Mouse (Mus musculus): Measurements from ENCODE around the gene Ube2o. TPM values are rescaled to one million over a fixed set of nuclear protein-coding genes. Genes with fewer than 3 reads are reported as not detected.
A peak's percentile ranks its signal among the peaks of the same experiment; 100 is the strongest.

The Ube2o gene
- 22.4 and 27.3 TPM in 2 replicates for polyA plus RNA-seq (2015; fragmentation: Nextera tagmentation; extraction: Ambion mirVana)

DNA sequence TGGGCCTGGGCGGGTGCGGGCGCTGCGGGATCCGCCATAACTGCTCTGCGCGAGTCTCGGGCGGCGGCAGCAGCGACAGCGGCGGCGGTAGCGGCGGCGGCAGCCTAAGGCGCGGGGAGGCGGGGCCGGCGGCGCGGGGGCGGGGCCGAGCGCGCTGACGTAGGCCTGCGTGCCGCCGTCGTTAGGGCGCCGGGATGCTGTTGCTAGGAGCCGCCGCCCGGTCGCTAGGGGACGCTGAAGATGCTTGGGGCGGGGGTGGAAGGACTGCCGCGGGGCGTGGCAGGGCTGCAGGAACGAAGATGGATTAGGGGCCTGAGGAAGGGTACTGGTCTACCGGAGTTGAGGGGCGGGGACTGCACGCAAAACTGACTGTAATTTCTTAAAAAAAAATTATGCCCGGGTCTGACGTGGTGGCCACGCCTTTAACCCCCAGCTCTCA is at the start of gene Ube2o:
Gene Ube2o (minus strand): TSS at position 72 of the 439 bp plus-strand sequence.
- no peaks in the 10 kb centered on the region for H3K27me3 ChIP-seq
- H3K9ac ChIP-seq (replicated peaks) = peak within 1 kb of the TSS; percentile 90
- no peaks in the 10 kb centered on the region for H3K9me3 ChIP-seq
- peak within 1 kb of the TSS; percentile 59 for H3K4me2 ChIP-seq (replicated peaks)
- H3K27ac ChIP-seq (replicated peaks) = peak within 1 kb of the TSS; percentile 92
- peaks cover 32% of the 10 kb centered on the region for H3K4me1 ChIP-seq
- no peaks in the 10 kb centered on the region for H3K36me3 ChIP-seq
- H3K4me3 ChIP-seq = peak within 1 kb of the TSS; percentile 96
- 2% methylated on average over 37 of the region's 51 CpGs for WGBS
- ATAC-seq (replicated peaks) = peak; percentile 90

DNA sequence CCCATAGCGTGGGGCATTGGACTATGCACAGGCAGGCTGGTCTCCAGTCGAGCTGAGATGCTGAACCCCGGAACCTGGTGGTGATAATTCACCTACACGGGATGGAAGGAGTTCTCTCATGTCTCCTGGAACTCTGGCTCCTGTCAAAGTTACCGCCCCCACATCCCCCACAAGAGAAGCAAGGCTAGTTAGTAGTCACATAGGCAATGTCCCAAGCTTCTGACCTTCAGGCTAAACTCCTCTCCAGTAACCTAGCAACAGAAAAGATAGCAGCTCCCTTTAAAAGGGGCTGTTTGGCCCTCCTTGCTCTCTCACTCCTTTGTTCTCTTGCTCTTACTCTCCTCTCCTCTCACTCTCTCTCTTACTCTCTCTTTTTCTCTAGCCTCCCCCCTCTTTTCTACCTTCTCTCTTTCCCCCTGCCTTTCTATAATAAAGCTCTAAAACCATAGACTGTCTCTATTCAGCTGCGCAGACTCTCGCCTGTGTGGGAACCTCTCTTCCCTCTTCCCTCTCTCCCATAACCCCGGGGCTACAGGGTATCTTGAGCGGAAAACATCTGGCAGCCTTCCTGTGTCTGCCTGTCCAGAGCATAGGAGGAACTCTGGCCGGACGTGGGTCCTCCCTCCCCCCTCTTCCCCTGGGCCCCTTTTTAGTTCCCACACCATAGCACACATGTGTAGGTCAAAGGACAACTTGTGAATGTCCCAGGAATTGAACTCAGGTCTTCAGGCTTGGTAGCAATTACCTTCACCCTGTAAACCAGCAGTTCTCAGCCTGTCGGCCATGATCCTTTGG is 49.1 kb upstream of the Ube2o start:
- no peak for ATAC-seq (replicated peaks)
- Histone ChIP-seq H3K9me3 (no peaks in the 10 kb centered on the region), H3K9ac (replicated peaks) (no peak overlapping the region), H3K4me2 (replicated peaks) (no peak overlapping the region), H3K4me1 (peaks cover 7% of the 10 kb centered on the region), H3K27ac (replicated peaks) (no peak overlapping the region), H3K27me3 (no peaks in the 10 kb centered on the region), H3K36me3 (no peaks in the 10 kb centered on the region), H3K4me3 (no peak overlapping the region)
- WGBS = 67% methylated on average over 12 of the region's 12 CpGs

DNA sequence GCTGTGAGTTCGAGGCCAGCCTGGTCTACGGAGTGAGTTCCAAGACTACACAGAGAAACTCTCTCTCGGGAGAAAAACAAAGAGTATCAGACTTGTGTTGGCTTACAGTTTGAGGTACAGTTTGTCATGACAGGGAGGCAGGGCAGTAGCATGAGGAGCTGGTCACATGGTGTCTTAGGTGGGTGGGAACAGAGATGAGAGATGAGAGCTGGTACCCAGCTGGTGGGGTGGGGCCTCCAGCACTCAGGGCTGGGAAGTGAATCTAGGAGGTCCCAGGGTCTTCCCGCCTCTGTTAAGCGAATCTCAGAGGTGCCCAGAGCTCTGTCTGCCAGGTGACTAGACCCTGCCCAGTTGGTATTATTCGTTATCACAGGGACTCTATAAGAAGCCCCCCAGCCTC is 48.2 kb upstream of the Ube2o start:
- no peak overlapping the region for H3K9ac ChIP-seq (replicated peaks)
- no peak overlapping the region for H3K4me2 ChIP-seq (replicated peaks)
- no peaks in the 10 kb centered on the region for H3K9me3 ChIP-seq
- 89% methylated on average over 6 of the region's 6 CpGs for WGBS
- H3K27me3 ChIP-seq = peaks cover 7% of the 10 kb centered on the region; the same call in 1 of the 2 replicates
- no peak overlapping the region for H3K27ac ChIP-seq (replicated peaks)
- peaks cover 9% of the 10 kb centered on the region for H3K4me1 ChIP-seq
- no peak overlapping the region for H3K4me3 ChIP-seq
- no peak for ATAC-seq (replicated peaks)
- H3K36me3 ChIP-seq = no peaks in the 10 kb centered on the region

DNA sequence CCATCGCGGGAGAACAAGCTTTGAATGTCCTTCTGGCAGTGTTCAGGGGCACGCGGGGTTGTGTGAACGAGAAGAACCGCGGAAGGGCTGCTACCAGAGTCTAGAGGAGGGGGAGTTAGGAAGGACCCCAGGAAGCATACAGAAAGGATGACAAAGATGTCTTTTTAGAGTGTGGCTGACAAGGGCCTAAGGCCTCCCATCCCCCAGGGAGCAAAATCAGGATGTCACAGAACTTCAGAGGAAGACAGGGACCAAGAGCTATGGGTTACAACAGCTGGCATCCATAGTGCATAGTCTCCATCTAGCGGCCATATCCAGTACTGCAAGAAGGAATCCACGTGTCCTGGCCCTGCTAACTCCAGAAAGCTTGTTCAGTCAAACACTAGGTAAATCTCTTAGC is 47.5 kb upstream of the Ube2o start:
- no peak overlapping the region for H3K9ac ChIP-seq (replicated peaks)
- H3K27me3 ChIP-seq = peaks cover 13% of the 10 kb centered on the region
- no peaks in the 10 kb centered on the region for H3K36me3 ChIP-seq
- H3K4me2 ChIP-seq (replicated peaks) = no peak overlapping the region
- no peak overlapping the region for H3K4me3 ChIP-seq
- peaks cover 17% of the 10 kb centered on the region for H3K4me1 ChIP-seq
- no peak overlapping the region for H3K27ac ChIP-seq (replicated peaks)
- 54% methylated on average over 9 of the region's 9 CpGs for WGBS
- no peaks in the 10 kb centered on the region for H3K9me3 ChIP-seq
- peak; percentile 64 for ATAC-seq (replicated peaks)

DNA sequence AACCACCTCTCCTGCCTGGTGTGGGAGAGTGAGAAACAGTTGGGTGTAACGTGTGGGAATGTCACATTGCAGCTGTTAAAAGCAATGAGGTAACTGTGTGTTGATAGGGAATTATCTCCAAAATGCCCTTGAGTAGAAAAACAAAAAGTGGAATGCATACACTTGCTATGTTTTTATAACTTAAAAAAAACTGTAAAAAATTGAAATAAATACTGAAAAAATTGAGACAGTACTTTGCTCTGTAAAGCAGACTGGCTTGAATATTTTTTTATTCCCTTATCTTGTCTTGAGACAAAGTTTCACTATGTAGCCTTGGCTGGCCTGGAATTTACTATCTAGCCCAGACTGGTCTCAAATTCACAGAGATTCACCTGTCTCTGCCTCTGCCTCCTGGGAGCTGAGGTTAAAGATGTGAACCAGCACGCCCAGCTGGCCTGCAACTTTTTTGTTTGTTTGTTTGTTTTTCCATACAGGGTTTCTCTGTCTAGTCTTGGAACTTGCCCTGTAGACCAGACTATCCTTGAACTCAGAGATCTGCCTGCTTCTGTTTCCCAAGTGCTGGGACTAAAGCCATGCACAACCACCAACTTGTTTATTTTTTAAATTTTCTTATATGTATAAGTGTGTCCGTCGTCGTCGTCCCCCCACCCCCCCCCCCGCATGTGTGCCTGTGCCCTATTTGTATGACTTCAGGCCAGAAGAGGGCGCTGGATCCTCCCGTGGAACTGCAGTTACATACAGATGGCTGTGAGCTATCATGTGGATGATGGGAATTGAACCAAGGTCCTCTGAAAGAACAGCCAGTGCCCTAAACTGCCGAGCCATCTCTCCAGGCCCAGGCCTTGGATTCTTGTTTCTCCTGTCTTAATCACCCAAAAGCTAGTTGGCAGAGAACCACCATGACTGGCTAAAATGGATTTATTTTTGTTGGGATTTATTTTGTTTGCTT is 46.1 kb upstream of the Ube2o start:
- H3K9me3 ChIP-seq = no peaks in the 10 kb centered on the region
- no peak for ATAC-seq (replicated peaks)
- H3K36me3 ChIP-seq = no peaks in the 10 kb centered on the region
- H3K9ac ChIP-seq (replicated peaks) = no peak overlapping the region
- WGBS = 37% methylated on average over 10 of the region's 10 CpGs
- H3K4me3 ChIP-seq = no peak overlapping the region
- H3K4me2 ChIP-seq (replicated peaks) = no peak overlapping the region
- H3K27ac ChIP-seq (replicated peaks) = no peak overlapping the region
- peaks cover 18% of the 10 kb centered on the region for H3K4me1 ChIP-seq
- H3K27me3 ChIP-seq = peaks cover 16% of the 10 kb centered on the region

DNA sequence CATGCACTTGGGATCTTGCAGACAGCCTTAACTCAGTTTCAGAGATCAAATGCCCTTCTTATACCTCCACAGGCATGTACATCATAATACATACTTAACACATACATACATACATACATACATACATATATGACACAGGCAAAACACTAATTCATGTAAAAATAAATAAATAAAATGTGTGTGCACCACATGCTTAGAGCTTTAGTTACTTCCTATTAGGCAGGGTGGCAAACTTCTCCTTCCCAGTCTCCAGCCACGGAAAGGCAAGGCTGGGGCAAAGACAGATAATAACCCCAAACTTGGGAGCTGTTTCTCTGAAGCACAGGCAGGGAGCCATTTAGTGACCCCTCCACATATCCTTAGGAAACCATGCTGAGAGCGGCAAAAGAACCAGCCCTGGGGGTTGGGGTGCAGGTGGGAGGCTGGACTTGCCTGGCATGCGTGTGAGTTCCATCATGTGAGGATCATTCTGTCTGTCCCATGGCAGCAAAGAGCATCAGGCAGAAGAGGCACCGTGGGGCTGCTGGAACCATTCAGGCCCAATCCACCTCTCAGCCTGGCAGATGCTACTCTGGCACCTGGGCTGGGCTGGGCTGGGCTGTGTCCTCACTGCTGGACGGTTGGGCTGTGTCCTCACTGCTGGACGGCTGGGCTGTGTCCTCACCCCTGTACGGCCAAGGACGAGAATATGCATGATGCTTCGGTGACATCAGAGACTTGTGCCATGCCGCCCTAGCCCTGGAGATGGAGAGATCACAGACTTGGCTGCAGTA is 45.2 kb upstream of the Ube2o start, which contains the start of gene Rhbdf2:
Gene Rhbdf2 (minus strand): TSS at position 721 of the 773 bp plus-strand sequence.
- H3K27ac ChIP-seq (replicated peaks) = no peak within 1 kb of the TSS
- no peak within 1 kb of the TSS for H3K4me3 ChIP-seq
- 75% methylated on average over 10 of the region's 10 CpGs for WGBS
- H3K4me1 ChIP-seq = peaks cover 22% of the 10 kb centered on the region
- no peaks in the 10 kb centered on the region for H3K36me3 ChIP-seq
- H3K9ac ChIP-seq (replicated peaks) = no peak within 1 kb of the TSS
- no peak within 1 kb of the TSS for H3K4me2 ChIP-seq (replicated peaks)
- ATAC-seq (replicated peaks) = no peak
- H3K27me3 ChIP-seq = peaks cover 16% of the 10 kb centered on the region
- no peaks in the 10 kb centered on the region for H3K9me3 ChIP-seq

DNA sequence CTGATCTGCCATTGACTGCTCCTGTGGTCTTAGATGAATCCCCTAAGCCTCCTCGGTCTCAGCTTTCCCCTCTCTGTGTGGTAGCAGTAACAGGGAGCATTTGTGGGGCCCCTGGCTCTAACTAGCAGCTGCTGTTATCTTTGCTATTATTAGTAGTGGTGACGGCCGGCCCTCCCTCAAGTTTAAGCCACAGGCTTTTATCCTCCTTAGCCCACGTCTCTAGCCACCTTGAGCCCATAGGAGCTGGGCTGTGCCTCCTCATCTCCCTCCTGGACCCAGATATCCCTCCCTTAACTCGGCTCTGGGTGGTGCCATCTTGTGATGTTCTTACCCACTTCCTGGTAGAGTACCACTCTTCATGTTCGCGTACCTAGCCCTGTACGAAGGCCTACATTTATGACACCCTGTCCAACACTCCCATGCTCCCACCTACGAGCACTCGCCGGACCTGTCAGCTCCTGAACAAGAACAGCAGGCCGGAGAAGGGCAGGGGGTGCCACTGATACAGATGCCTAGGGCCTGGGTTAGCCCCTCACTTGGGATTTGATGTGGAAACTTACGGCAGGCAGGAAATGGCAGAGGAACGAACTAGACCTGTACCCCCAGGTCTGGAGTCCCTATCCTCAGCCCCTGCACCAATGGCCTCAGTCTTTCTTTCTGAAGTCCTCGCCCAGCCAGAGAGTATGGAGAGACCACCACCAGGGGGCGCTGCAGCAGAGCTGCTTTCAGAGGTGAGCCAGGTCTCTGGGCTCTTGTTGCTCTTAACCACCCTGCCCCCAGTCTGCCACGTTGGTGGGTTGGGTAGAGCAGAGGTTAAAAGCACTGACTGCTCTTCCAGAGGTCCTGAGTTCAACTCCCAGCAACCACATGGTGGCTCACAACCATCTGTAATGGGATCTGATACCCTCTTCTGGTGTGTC is 44.1 kb upstream of the Ube2o start:
- H3K4me2 ChIP-seq (replicated peaks) = no peak overlapping the region
- WGBS = 76% methylated on average over 17 of the region's 17 CpGs
- no peak overlapping the region for H3K27ac ChIP-seq (replicated peaks)
- peaks cover 30% of the 10 kb centered on the region for H3K4me1 ChIP-seq
- H3K9me3 ChIP-seq = no peaks in the 10 kb centered on the region
- ATAC-seq (replicated peaks) = no peak
- no peaks in the 10 kb centered on the region for H3K36me3 ChIP-seq
- peaks cover 16% of the 10 kb centered on the region for H3K27me3 ChIP-seq
- H3K4me3 ChIP-seq = no peak overlapping the region
- no peak overlapping the region for H3K9ac ChIP-seq (replicated peaks)

DNA sequence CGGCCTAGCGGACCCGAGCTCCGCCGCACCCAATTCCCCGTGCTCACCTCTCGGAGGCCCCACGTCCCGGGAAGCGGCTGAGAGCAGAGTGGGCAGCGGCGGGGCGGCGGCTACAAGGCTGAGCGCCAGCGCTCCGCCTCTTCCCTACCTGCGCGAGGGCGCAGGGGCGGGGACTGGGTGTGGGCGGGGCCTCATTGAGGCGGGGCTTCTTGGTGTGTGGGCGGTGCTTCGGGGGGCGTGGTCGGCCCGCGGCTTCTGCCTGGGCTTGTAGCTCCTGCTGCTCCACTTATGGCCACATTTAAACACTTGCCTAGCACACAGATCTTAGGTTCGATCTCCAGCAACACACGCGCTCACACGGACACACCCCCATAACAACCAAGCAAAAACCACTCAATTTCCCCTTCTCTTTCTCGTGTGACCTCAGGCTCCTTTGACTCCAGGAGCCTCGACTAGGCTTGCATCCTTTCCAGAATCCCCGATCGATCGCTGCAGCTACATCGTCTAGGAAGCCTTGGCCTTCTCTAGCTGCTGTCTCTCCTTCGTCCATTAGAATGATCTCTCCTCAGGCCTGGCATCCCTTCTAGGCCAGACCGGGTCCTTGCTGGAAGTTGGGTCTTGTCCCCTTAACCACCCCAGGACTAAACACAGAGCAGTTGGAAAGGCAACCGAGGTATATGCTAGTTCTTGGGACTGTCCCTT is 43.0 kb upstream of the Ube2o start:
- 15% methylated on average over 35 of the region's 42 CpGs for WGBS
- Histone ChIP-seq H3K4me1 (peaks cover 33% of the 10 kb centered on the region), H3K27me3 (peaks cover 16% of the 10 kb centered on the region), H3K9me3 (no peaks in the 10 kb centered on the region), H3K4me3 (peak overlapping the region; percentile 44), H3K36me3 (no peaks in the 10 kb centered on the region), H3K27ac (replicated peaks) (no peak overlapping the region), H3K9ac (replicated peaks) (peak overlapping the region; percentile 33), H3K4me2 (replicated peaks) (peak overlapping the region; percentile 66)
- ATAC-seq (replicated peaks) = 0 out of 2 replicates have a peak, but pooled peaks have one; percentile 20

DNA sequence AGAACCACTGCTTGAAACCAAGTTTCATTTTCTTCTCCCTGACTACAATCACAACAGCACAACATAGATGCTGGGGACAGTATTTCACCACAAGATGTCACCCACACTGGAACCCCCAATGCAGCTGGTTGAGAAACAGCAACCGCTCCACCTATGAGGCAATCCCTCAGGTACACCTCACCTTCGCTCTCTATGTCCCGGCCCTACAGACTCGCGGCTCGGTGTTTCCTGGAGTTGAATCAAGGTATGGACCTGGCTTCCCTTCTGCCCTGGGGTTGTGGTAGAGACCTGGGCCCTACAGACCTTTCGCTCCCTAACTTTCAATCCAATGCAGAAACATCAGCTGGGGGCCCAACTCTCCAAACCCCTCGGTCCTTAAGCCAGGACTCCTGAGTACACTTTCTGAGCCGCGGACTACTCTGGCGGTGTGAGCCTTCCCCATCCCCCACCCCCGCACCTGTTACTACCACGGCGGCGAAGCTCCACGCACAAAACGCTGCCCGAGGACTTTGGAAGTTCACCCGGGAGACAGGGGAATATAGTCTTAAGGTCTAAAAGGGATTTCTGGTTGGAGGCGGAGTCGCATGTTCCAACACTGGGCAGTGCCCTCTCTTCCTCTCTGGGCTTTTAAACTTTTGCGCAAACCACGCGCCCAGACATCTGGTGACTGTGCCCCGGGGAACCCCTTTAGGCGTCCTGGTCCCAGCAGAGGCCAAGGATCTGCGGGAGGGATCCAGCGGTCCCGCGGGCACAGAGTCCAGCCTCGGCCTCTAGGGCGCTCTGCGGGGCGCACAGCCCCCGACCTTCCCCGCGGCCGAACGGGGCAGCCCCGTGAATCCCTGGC is 42.3 kb upstream of the Ube2o start:
- Histone ChIP-seq H3K4me3 (peak overlapping the region; percentile 44), H3K27me3 (peaks cover 16% of the 10 kb centered on the region), H3K9ac (replicated peaks) (peak overlapping the region; percentile 33), H3K4me1 (peaks cover 28% of the 10 kb centered on the region), H3K27ac (replicated peaks) (no peak overlapping the region), H3K4me2 (replicated peaks) (peak overlapping the region; percentile 66), H3K36me3 (no peaks in the 10 kb centered on the region), H3K9me3 (no peaks in the 10 kb centered on the region)
- no peak for ATAC-seq (replicated peaks)
- WGBS = 6% methylated on average over 40 of the region's 40 CpGs

All from forebrain, embryonic 15.5 days (tissue).